ENCODE assay signal across 10 mouse cellular contexts in genomic region chr3:81483363-81483762, GRCm38 (mm10).
DNase-seq lines count a peak whose midpoint lies in the region; ATAC-seq and TF ChIP-seq lines count a peak whose summit lies in the region.
"Had no signal": no experiment of that assay in that cellular context is flagged by ENCODE, and none has a peak within 500 bp of the region (broad histone marks: within the 10 kb centered on the region; RNA-seq: fewer than 3 reads in every experiment).

No protein-coding gene starts in this region.

- no peak overlapping the region for H3K4me3 ChIP-seq in left cerebral cortex, adult 2 months
- H3K4me3 ChIP-seq in kidney, embryonic 15.5 days (replicated peaks): no peak overlapping the region

- DNase-seq in embryo, embryonic 10 days (ENCODE audit: low spot score): peak; percentile 59
- no peak for DNase-seq in embryo, embryonic 9.5 days (ENCODE audit: extremely low spot score)
- no peak for DNase-seq in left cerebral cortex, adult 2 months (ENCODE audit: extremely low spot score in 1 of 2, low spot score in 2 of 2)
- DNase-seq in left cerebral cortex, postnatal 36 days (ENCODE audit: low spot score in 2 of 2): no peak
- DNase-seq in Muller cell, postnatal 12 days (ENCODE audit: inconsistent ontology term): peak; percentile 29
- no peak for DNase-seq in ovary, adult 18-20 months (ENCODE audit: low spot score)
- DNase-seq in thymus, postnatal 25 days: no peak
- DNase-seq: thymus, adult 18-20 months had no signal

- no peak overlapping the region for H3K27ac ChIP-seq in left cerebral cortex, adult 2 months
- no peak overlapping the region for H3K27ac ChIP-seq in kidney, embryonic 15.5 days
- H3K27ac ChIP-seq: liver, embryonic 14.5 days had no signal

- peak; percentile 7 for TF ChIP-seq CTCF in left cerebral cortex, adult 2 months (IDR thresholded peaks at IDR 0.05)

- peak; percentile 83 for ATAC-seq in kidney, embryonic 15.5 days (replicated peaks; ENCODE audit: low FRiP score)

- intact Hi-C loops in left cerebral cortex, adult 2 months (cut with DNase I): loop anchor here (10.0 kb wide), 1 partner anchor 449 kb away; the partner anchor contains the start of gene Pdgfc
- intact Hi-C loops in left cerebral cortex, postnatal 36 days (cut with DNase I): loop anchor here (5.0 kb wide), 1 partner anchor 446 kb away; the partner anchor contains the start of gene Pdgfc

- no peaks in the 10 kb centered on the region for H3K9me3 ChIP-seq in kidney, embryonic 15.5 days (replicated peaks)

- peaks cover 4% of the 10 kb centered on the region; the same call in 1 of the 2 replicates for H3K4me1 ChIP-seq in kidney, embryonic 15.5 days

- H3K4me2 ChIP-seq in kidney, embryonic 15.5 days: no peak overlapping the region

- H3K9ac ChIP-seq in kidney, embryonic 15.5 days: no peak overlapping the region
- H3K9ac ChIP-seq: liver, embryonic 14.5 days had no signal

- no peaks in the 10 kb centered on the region for H3K27me3 ChIP-seq in kidney, embryonic 15.5 days

- whole genome bisulfite sequencing in kidney, embryonic 15.5 days: 49% methylated on average over 2 of the region's 2 CpGs

- no peaks in the 10 kb centered on the region for H3K36me3 ChIP-seq in kidney, embryonic 15.5 days

Comparison
In these comparisons a context has a peak if more than half of its experiments do, and no peak if none do; other contexts are left out.
1. DNase-seq: peak in embryo, embryonic 10 days (single experiment) and Muller cell, postnatal 12 days (single experiment); none in embryo, embryonic 9.5 days (single experiment), left cerebral cortex, adult 2 months (0 of 2), left cerebral cortex, postnatal 36 days (0 of 2), ovary, adult 18-20 months (single experiment) and thymus, postnatal 25 days (single experiment).